Mouse (Mus musculus) liver, adult 2 months (tissue): Measurements from ENCODE around the gene Ephb2. TPM values are rescaled to one million over a fixed set of nuclear protein-coding genes. Genes with fewer than 3 reads are reported as not detected.

Experiments
- DNase-seq: peaks from one replicate; pipeline ENCODE4 v3.0.0-alpha.2; 2011; ENCODE audit warnings: low read depth, low spot score; ENCODE audit errors: extremely low read depth
- H3K27ac ChIP-seq: fragments of 200-500 bp; replicated peaks from 2 replicates; pipeline ENCODE4 v1.5.1; 2012; ENCODE audit warnings: low read depth, mild to moderate bottlenecking, control low read depth, inconsistent platforms, low read length; ENCODE audit not compliant: insufficient read depth
- H3K27me3 ChIP-seq: fragments of 200-500 bp; 2 replicates; pipeline ENCODE4 v1.6.1; 2012; ENCODE audit warnings: mild to moderate bottlenecking, moderate library complexity, low read length, inconsistent platforms; ENCODE audit not compliant: control insufficient read depth, insufficient read depth
- H3K36me3 ChIP-seq: fragments of 200-500 bp; 2 replicates; pipeline ENCODE4 v1.6.1; 2012; ENCODE audit warnings: low read length, inconsistent platforms; ENCODE audit not compliant: control insufficient read depth, insufficient read depth
- H3K4me1 ChIP-seq: fragments of 200-500 bp; 2 replicates; pipeline ENCODE4 v1.6.1; 2011; ENCODE audit warnings: low read length; ENCODE audit not compliant: control insufficient read depth, insufficient read depth
- H3K4me3 ChIP-seq: fragments of 200-500 bp; 2 replicates; pipeline ENCODE4 v1.5.1; 2011; ENCODE audit warnings: low read depth, mild to moderate bottlenecking, control low read depth, low read length, moderate library complexity; ENCODE audit not compliant: insufficient read depth
- H3K79me2 ChIP-seq: fragments of 200-500 bp; 2 replicates; pipeline ENCODE4 v1.6.1; 2012; ENCODE audit warnings: inconsistent platforms, mild to moderate bottlenecking, low read length, moderate library complexity; ENCODE audit not compliant: control insufficient read depth, insufficient read depth
- H3K9ac ChIP-seq: fragments of 200-500 bp; 2 replicates; pipeline ENCODE4 v1.6.1; 2012; ENCODE audit warnings: low read depth, mild to moderate bottlenecking, control low read depth, inconsistent platforms, low read length
- CTCF ChIP-seq: fragments of 200-500 bp; IDR thresholded peaks from 2 replicates; pipeline ENCODE4 v1.5.1; 2011; ENCODE audit warnings: low read depth, low read length, control low read depth
- POLR2A ChIP-seq: fragments of 200-500 bp; IDR thresholded peaks from 2 replicates; pipeline ENCODE4 v1.6.1; 2011; ENCODE audit warnings: low read length, control low read depth; ENCODE audit not compliant: insufficient read depth; ENCODE audit errors: extremely low read depth
- WGBS: fragments of 180-500 bp; shearing (Covaris S2); methylation state at CpG from one replicate; pipeline ENCODE4 v1.1.7; 2018; 5-methylcytosine and 5-hydroxymethylcytosine counted together
- polyA plus RNA-seq: library from polyadenylated mRNA; depleted of rRNA; stranded (reverse); fragments of >200 nt; gene quantifications from 2 replicates; pipeline ENCODE4 v1.2.3, GENCODE M21; 2012; rRNA removed
- total RNA-seq: library from RNA; depleted of rRNA; stranded (reverse); fragments of >200 nt; gene quantifications from 2 replicates; pipeline ENCODE4 v1.2.3, GENCODE M21; 2014; rRNA removed

Gene Ephb2
- total and polyA plus RNA-seq, 2 experiments = 0.18 to 0.37 TPM

DNA sequence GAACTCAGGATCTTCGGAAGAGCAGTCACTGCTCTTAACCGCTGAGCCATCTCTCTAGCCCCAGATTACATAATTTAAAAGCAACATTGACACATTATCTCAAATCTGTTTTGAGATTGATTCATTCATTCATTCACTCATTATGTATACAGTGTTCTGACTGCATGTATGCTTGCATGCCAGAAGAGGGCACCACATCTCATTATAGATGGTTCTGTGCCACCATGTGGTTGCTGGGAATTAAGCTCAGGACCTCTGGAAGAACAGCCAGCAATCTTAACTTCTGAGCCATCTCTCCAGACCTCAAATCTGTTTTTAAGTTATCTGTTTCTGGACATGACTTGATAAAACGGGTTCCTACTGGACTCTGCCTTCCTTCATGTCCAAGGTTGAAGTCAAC lies 235.9 kb downstream of the Ephb2 start:
- no peak overlapping the region for H3K9ac ChIP-seq
- peaks cover 29% of the 10 kb centered on the region; the same call in 1 of the 2 replicates for H3K79me2 ChIP-seq
- peaks cover 6% of the 10 kb centered on the region for H3K4me1 ChIP-seq
- over 99% methylated on average over 3 of the region's 3 CpGs for WGBS
- no peak for TF ChIP-seq POLR2A
- no peak for TF ChIP-seq CTCF
- no peaks in the 10 kb centered on the region for H3K27me3 ChIP-seq
- no peak overlapping the region for H3K27ac ChIP-seq
- H3K4me3 ChIP-seq = no peak overlapping the region
- DNase-seq = no peak
- H3K36me3 ChIP-seq = no peaks in the 10 kb centered on the region

DNA sequence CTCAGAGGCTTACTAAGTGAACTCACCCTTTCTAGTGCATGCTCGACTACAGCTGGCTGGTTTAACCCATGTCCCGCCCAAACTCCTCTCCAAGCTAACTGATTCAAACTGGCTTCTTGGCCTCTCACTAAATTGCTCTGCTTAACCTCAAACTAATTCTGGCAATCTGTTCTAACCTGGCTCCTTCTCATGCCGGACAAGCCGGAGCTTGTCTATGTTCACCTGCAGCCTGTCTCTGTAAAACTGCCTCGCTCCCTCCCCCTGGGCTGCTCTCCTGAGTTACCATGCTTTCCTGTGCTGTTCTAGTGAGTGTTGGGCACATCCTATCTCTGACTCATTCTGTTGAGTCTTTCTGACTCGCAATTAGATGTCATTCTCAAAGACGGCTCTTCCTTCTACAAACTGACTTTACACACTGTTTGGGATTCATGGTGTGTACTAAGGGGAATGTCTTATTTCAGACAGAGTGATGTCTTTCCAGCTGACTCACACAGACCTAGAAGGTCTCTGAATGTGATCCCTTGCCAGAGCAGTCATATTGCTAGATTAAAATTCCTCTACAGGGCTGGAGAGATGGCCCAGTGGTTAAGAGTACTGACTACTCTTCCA lies 237.4 kb downstream of the Ephb2 start:
- TF ChIP-seq POLR2A = no peak
- no peak for TF ChIP-seq CTCF
- Histone ChIP-seq H3K79me2 (peaks cover 32% of the 10 kb centered on the region; the same call in 1 of the 2 replicates), H3K27ac (no peak overlapping the region), H3K36me3 (no peaks in the 10 kb centered on the region), H3K9ac (no peak overlapping the region), H3K4me3 (no peak overlapping the region), H3K27me3 (no peaks in the 10 kb centered on the region), H3K4me1 (peaks cover 8% of the 10 kb centered on the region)
- 83% methylated on average over 7 of the region's 7 CpGs for WGBS
- no peak for DNase-seq

Other genes starting within 250 kb of the Ephb2 start
- 10.0 and 10.9 TPM in 2 replicates for gene Kdm1a, start 233.3 kb downstream of the Ephb2 start, total RNA-seq
- gene Kdm1a, start 233.3 kb downstream of the Ephb2 start, polyA plus RNA-seq = 6.7 and 8.8 TPM in 2 replicates
- not detected in 2 replicates for gene Tex46, start 225.6 kb downstream of the Ephb2 start, total RNA-seq
- gene Tex46, start 225.6 kb downstream of the Ephb2 start, polyA plus RNA-seq = not detected in 2 replicates
- gene Lactbl1, start 213.4 kb downstream of the Ephb2 start, total RNA-seq = not detected in 2 replicates
- not detected in 2 replicates for gene Lactbl1, start 213.4 kb downstream of the Ephb2 start, polyA plus RNA-seq
- gene C1qb, start 50.2 kb upstream of the Ephb2 start, total RNA-seq = 64.7 and 68.4 TPM in 2 replicates
- 56.7 and 88.8 TPM in 2 replicates for gene C1qb, start 50.2 kb upstream of the Ephb2 start, polyA plus RNA-seq
- 82.9 and 89.6 TPM in 2 replicates for gene C1qc, start 57.1 kb upstream of the Ephb2 start, total RNA-seq
- 66.3 and 104 TPM in 2 replicates for gene C1qc, start 57.1 kb upstream of the Ephb2 start, polyA plus RNA-seq
- gene C1qa, start 62.8 kb upstream of the Ephb2 start, total RNA-seq = 76.5 and 86.2 TPM in 2 replicates
- 47.3 and 76.4 TPM in 2 replicates for gene C1qa, start 62.8 kb upstream of the Ephb2 start, polyA plus RNA-seq
- not detected in 2 replicates for gene Epha8, start 120.8 kb upstream of the Ephb2 start, total RNA-seq
- not detected in 2 replicates for gene Epha8, start 120.8 kb upstream of the Ephb2 start, polyA plus RNA-seq
- 2.5 and 5.7 TPM in 2 replicates for gene Zbtb40, start 212.8 kb upstream of the Ephb2 start, total RNA-seq
- 3.9 and 5.1 TPM in 2 replicates for gene Zbtb40, start 212.8 kb upstream of the Ephb2 start, polyA plus RNA-seq